Mouse (Mus musculus): ENCODE measurements around the gene Camta1.

Gene Camta1

GRCm38 (mm10) chr4:151738875-151739274, 122.8 kb downstream of the Camta1 start:
- DNase-seq (ENCODE audit: low spot score): no peak

DNA sequence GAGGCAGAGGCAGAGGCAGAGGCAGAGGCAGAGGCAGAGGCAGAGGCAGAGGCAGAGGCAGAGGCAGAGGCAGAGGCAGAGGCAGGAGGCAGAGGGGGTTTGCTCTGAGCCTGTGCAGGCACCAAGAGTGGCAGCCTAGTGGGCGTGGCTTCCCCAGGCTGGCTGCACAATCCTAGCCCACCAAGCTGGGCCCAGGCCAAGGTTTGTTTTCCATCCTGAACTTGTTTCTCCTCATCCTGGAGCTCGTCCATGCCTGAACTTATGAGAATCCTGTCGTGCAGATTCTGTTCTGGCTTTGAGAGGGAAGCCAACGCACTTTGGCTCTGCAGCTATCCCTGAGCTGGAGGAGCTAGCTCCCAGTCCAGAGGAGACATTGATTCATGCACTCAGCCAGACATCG, 123.4 kb downstream of the Camta1 start:
- DNase-seq (ENCODE audit: low spot score): no peak

DNA sequence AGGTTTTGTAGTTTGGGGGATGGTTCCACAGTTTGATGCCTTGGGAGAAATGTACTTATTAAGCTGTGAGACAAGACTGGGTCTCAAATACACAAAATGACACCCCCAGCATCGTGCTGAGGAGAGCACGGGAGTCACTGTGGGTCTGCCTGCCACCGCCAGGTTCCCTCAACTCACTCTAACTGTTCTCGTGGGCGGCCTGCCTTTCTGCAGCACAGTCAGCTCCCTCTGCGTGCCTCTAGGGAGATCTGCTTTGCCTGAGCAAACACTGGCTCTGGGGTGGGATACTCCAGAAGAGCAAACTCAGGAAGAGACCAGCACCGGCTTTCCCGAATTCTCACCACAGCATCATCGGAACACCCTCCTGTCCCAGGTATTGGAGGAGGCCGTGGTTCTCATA, 129.0 kb downstream of the Camta1 start:
- DNase-seq (ENCODE audit: low spot score): no peak

GRCm38 (mm10) chr4:151730037-151730759, 131.5 kb downstream of the Camta1 start:
- no peak for DNase-seq (ENCODE audit: low spot score)

GRCm38 (mm10) chr4:151729116-151729515, 132.6 kb downstream of the Camta1 start:
- DNase-seq (ENCODE audit: low spot score): no peak

- DNase-seq (ENCODE audit: low spot score): no peak
Observed at GRCm38 (mm10) chr4:151728391-151729065, 133.1 kb downstream of the Camta1 start.

GRCm38 (mm10) chr4:151726396-151726795, 135.3 kb downstream of the Camta1 start:
- no peak for DNase-seq (ENCODE audit: low spot score)

GRCm38 (mm10) chr4:151724897-151725296, 136.8 kb downstream of the Camta1 start:
- no peak for DNase-seq (ENCODE audit: low spot score)

GRCm38 (mm10) chr4:151720722-151721467, 140.8 kb downstream of the Camta1 start:
- DNase-seq (ENCODE audit: low spot score): no peak

DNA sequence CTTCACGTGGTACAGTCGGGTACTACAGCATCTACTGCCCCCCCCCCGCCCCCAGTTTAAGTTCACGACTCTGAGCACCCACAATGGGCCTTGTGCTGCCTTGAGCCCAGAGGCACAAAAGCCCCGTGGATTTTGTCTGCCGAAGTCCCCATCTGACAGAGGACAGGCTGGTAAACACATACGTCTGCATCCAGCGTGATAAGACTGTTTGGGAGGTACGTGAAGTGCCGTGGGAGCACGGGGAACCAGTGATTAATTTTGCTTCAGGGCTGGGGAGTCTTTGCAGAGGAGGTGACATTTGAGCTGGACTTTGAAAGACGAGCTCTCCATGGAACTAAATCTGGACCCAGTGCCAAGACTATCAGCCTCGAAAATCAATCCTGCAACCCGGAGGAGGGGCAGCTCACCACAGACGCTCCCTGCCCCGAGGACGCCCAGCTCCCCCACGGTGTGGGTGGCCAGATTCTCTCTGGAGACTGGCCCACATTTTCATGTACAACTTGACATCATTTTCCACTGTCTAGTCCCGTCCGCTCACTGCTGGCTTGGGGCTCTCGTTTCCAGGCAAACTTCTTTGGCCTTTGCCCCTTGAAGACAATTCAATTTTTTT, 142.7 kb downstream of the Camta1 start:
- no peak for DNase-seq (ENCODE audit: low spot score)

DNA sequence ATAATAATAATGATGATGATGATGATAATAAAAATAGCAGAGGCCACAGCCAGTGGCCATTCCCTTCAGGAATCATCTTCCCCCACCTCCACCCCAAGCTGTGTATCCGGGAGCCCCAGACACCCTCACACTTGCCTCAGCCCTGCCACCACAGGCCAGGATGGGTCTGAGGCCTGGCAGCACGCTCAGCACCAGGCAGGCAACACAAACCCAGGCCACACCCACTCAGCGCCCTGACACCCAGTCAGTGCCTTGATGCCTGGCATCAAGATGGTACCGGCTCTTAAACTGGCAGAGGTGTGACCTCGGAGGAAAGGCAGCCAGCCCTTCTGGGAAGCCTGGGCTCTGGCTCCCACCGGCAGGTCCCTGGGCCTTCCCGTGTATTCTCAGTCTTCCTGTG, 143.8 kb downstream of the Camta1 start:
- DNase-seq (ENCODE audit: low spot score): no peak

- DNase-seq (ENCODE audit: low spot score): no peak
Observed at GRCm38 (mm10) chr4:151713714-151714113, 148.0 kb downstream of the Camta1 start.

DNA sequence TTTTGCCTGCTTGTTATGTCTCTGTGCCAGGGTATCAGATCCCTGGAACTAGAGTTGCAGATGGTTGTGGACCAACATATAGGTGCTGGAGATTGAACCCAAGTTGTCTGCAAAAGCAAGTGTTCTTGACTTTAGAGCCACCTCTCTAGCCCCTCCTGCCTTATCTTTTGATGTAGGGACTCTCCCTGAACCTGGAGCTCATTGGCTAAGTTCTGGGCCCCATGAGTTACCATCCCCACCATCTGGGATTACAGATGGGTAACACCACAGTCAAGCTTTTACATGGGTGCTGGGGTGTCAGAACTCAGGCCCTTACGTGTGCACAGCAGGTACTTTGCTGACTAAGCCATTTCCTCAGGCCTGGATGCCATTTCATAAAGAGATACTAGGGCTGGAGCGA, 150.3 kb downstream of the Camta1 start:
- no peak for DNase-seq (ENCODE audit: low spot score)

GRCm38 (mm10) chr4:151710522-151710921, 151.2 kb downstream of the Camta1 start:
- no peak for DNase-seq (ENCODE audit: low spot score)

GRCm38 (mm10) chr4:151709269-151709668, 152.4 kb downstream of the Camta1 start:
- DNase-seq (ENCODE audit: low spot score): no peak

DNA sequence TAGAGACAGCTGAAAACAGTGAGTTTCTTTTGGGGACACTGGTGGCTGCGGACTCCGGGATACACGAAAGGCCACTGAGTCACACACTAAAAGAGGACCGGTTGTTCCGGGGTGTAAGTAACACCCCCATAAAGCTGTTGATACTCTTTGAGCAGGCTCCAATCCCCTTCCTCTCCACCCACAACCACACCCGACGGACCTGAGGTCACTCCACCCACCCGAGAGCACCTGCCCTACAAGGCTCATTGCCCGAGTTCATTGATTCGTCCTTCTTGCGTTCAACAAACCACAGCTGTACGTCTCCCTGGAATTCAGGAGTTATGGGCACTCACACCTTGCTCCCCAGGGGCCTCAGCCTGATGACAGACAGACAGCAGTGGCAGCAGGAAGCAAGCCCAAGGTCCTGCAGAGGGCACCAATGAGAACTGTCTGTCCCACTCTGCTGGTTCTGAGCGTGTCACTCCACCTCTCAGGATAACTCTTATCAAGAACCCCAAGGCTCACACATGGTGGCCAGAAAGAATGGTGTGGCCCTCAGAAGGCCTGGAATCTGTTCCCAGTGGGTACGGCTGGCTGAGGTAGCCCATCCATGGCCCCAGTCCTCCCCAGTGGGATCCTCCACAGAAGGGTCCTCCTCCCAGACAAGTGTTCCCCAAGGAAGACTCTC, 158.5 kb downstream of the Camta1 start:
- no peak for DNase-seq (ENCODE audit: low spot score)

DNA sequence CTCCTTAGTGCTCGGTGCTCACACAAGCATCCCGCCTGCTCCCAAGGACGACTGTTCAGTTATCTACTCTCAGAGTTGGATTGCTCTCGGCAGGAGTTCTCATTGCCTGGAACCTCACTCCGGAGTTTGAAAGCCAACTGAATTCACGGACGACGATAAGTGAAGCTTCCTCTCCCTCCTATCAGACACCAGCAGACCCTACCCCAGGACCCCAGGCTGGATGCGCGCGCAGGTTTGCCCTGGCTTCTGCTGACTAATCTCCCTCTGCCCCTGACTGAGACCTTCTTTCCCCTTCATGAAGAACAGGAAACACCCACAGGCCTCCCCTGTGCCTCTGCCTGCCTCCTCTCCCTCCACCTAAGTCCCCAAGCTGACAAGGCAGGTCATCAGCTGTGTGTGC, 159.2 kb downstream of the Camta1 start:
- DNase-seq (ENCODE audit: low spot score): no peak

GRCm38 (mm10) chr4:151695984-151696383, 165.7 kb downstream of the Camta1 start:
- no peak for DNase-seq (ENCODE audit: low spot score)

GRCm38 (mm10) chr4:151694531-151694930, 167.1 kb downstream of the Camta1 start:
- DNase-seq (ENCODE audit: low spot score): no peak

DNA sequence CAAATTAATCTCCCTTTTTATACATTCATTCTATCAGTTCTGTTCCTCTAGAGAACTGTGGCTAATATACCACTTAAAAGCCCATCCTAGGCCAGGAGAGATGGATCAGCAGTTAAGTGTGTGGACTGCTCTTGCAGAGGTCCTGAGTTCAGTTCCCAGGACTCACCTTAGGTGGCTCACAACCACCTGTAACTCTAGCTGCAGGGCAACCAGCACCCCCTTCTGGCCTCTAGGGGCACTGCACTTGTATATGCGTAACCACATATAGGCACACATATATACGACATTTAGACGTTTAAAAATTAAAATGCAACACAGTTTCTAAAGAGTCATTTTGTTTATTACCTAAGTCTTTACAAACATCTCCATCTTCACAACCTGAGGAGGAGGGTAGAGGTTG, 167.6 kb downstream of the Camta1 start:
- DNase-seq (ENCODE audit: low spot score): no peak

GRCm38 (mm10) chr4:151690041-151690440, 171.6 kb downstream of the Camta1 start:
- no peak for DNase-seq (ENCODE audit: low spot score)

DNA sequence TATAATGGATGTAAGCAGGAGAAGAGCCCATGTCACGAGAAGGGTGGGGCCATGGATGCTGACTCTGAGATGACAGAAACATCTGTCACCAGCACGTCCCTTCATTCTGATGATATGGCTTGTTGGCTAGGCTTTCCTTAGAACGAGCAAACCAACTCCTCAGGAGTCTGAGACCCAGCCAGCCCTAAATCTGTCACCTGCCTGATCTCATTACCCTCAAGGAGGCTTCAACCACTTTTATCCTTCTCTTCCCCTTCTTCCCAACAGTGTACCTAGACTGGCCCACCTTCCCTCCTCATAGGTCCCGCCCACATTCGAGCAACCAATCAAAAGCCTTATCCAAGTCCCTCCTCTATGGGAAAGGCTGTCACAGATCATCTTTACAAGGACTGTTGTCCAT, 173.5 kb downstream of the Camta1 start:
- DNase-seq (ENCODE audit: low spot score): no peak
